Mouse (Mus musculus) ES-Bruce4 (cell line): ENCODE measurements around the gene Mb.

Experiments
- CTCF ChIP-seq: IDR thresholded peaks from one replicate; pipeline ENCODE4 v1.8.1; 2011; ENCODE audit warnings: low read depth, low read length
- POLR2A ChIP-seq: IDR thresholded peaks from one replicate; pipeline ENCODE4 v1.8.1; 2011; ENCODE audit warnings: low read length; ENCODE audit not compliant: insufficient read depth

DNA sequence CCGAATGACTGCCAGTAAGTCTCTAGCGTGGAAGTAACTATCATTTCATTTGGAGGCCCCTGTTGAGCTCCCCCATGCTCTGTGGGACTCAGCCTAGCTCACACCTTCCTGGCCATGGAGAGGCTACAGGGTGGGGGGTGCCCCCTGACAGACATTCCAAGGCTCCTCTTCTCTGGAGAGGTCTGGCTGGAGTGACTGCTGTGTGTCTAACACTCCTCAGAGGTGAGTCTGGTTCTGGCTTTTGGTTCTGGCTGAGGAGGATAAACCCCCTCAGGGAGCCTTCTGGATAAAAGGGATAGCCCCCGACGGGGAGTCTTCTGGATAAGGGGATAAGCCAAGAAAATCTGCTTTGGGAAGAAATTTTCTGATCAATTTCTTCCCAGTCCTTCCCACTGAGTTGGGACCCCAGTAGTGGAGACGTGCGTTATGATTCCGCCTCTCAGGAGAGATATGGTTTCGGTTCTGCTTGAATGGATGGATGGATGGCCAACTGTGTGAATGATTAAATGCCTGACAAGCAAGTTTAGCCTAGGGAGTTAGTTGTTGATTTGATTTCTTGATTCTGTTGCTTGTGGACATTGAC is 77.1 kb downstream of the Mb start:
- TF ChIP-seq CTCF (no peak), POLR2A (no peak)
